Mouse (Mus musculus) CH12.LX (cell line): ENCODE data around the gene Galnt9. TPM values are rescaled to one million over a fixed set of nuclear protein-coding genes. Genes with fewer than 3 reads are reported as not detected.

Experiments
- DNase-seq: peaks from one replicate; pipeline ENCODE4 v3.0.0-alpha.2; 2013; ENCODE audit errors: extremely low read depth
- H3K27ac ChIP-seq: 2 replicates; pipeline ENCODE4 v1.5.1; 2012; ENCODE audit warnings: low read depth, mild to moderate bottlenecking, control low read depth, moderate library complexity; ENCODE audit not compliant: insufficient read depth
- H3K27me3 ChIP-seq: replicated peaks from 2 replicates; pipeline ENCODE3; 2012; ENCODE audit warnings: inconsistent platforms
- H3K36me3 ChIP-seq, 2 experiments: replicated peaks in 1 of 2; 2 replicates each; pipeline versions ENCODE3 to v1.6.1; 2012; ENCODE audit warnings: inconsistent platforms in 1 of 2, low read length in 1 of 2, mild to moderate bottlenecking in 1 of 2, mixed read lengths in 1 of 2, moderate library complexity in 1 of 2; ENCODE audit not compliant: control insufficient read depth in 1 of 2, insufficient read depth in 1 of 2
- H3K4me1 ChIP-seq, 2 experiments: 2 replicates each; pipeline ENCODE4 v1.6.1; 2012; ENCODE audit warnings: inconsistent platforms in 1 of 2, moderate library complexity in 1 of 2; ENCODE audit not compliant: insufficient read depth in 2 of 2, control insufficient read depth in 1 of 2
- H3K4me2 ChIP-seq: 2 replicates; pipeline ENCODE4 v1.6.1; 2012; ENCODE audit warnings: low read depth, mild to moderate bottlenecking, control low read depth; ENCODE audit not compliant: poor library complexity, insufficient read depth, severe bottlenecking
- H3K4me3 ChIP-seq, 3 experiments: fragments of 150-350 bp in 1 of 3; sonication (generic) in 1 of 3; replicated peaks in 1 of 3; 2 replicates each; pipeline versions ENCODE3 to v1.5.1; 2011 to 2012; ENCODE audit warnings: low read depth in 2 of 3, low read length in 2 of 3, mild to moderate bottlenecking in 2 of 3, moderate library complexity in 2 of 3, control low read depth in 1 of 3, improper control_type of control experiment in 1 of 3, inconsistent platforms in 1 of 3, mixed read lengths in 1 of 3; ENCODE audit not compliant: poor library complexity in 1 of 3
- H3K79me2 ChIP-seq: replicated peaks from 2 replicates; pipeline ENCODE4 v1.6.1; 2012; ENCODE audit warnings: mild to moderate bottlenecking, moderate library complexity; ENCODE audit not compliant: control insufficient read depth, poor library complexity, insufficient read depth, severe bottlenecking; ENCODE audit errors: extremely low read depth
- H3K9ac ChIP-seq: 2 replicates; pipeline ENCODE4 v1.6.1; 2012; ENCODE audit warnings: low read depth, mild to moderate bottlenecking, control low read depth, moderate library complexity; ENCODE audit not compliant: insufficient read depth
- H3K9me3 ChIP-seq: replicated peaks from 2 replicates; pipeline ENCODE3; 2012; ENCODE audit warnings: low read length, inconsistent platforms, mixed read lengths
- CHD2 ChIP-seq: IDR thresholded peaks from 2 replicates; pipeline ENCODE4 v1.6.1; 2011; ENCODE audit warnings: low read length, improper control_type of control experiment
- CTCF ChIP-seq, 2 experiments: IDR thresholded peaks in 1 of 2; conservative IDR thresholded peaks in 1 of 2; 2 replicates each; pipeline ENCODE4 v1.5.1; 2011 to 2012; ENCODE audit warnings: low read depth in 2 of 2, low read length in 2 of 2, improper control_type of control experiment in 1 of 2, inconsistent platforms in 1 of 2, mild to moderate bottlenecking in 1 of 2, moderate library complexity in 1 of 2
- GABPA ChIP-seq: IDR thresholded peaks from 2 replicates; pipeline ENCODE4 v1.6.1; 2012; ENCODE audit warnings: low read depth, low read length, improper control_type of control experiment, inconsistent platforms; ENCODE audit not compliant: insufficient replicate concordance
- JUND ChIP-seq: conservative IDR thresholded peaks from 2 replicates; pipeline ENCODE4 v1.6.1; 2011; ENCODE audit warnings: low read depth, low read length, improper control_type of control experiment
- MAFK ChIP-seq: IDR thresholded peaks from 2 replicates; pipeline ENCODE4 v1.6.1; 2011; ENCODE audit warnings: low read length, improper control_type of control experiment; ENCODE audit not compliant: insufficient replicate concordance
- MAZ ChIP-seq: IDR thresholded peaks from 2 replicates; pipeline ENCODE4 v1.6.1; 2012; ENCODE audit warnings: low read depth, mild to moderate bottlenecking, inconsistent platforms, low read length, improper control_type of control experiment, moderate library complexity
- MEF2A ChIP-seq: IDR thresholded peaks from 2 replicates; pipeline ENCODE4 v1.6.1; 2014; ENCODE audit warnings: low read depth, mild to moderate bottlenecking, inconsistent platforms, low read length, improper control_type of control experiment, borderline replicate concordance
- MXI1 ChIP-seq: IDR thresholded peaks from 2 replicates; pipeline ENCODE4 v1.6.1; 2011; ENCODE audit warnings: mild to moderate bottlenecking, low read depth, low read length, improper control_type of control experiment
- NELFE ChIP-seq: IDR thresholded peaks from 2 replicates; pipeline ENCODE4 v1.6.1; 2011; ENCODE audit warnings: low read depth, low read length, improper control_type of control experiment
- POLR2A ChIP-seq: IDR thresholded peaks from 2 replicates; pipeline ENCODE4 v1.6.1; 2011; ENCODE audit warnings: low read depth, mild to moderate bottlenecking, improper control_type of control experiment, low read length
- TBP ChIP-seq: conservative IDR thresholded peaks from 2 replicates; pipeline ENCODE4 v1.6.1; 2011; ENCODE audit warnings: low read depth, low read length, improper control_type of control experiment
- USF1 ChIP-seq: IDR thresholded peaks from 2 replicates; pipeline ENCODE4 v1.6.1; 2014; ENCODE audit warnings: low read depth, mild to moderate bottlenecking, inconsistent platforms, low read length, improper control_type of control experiment
- USF2 ChIP-seq: conservative IDR thresholded peaks from 2 replicates; pipeline ENCODE4 v1.6.1; 2011; ENCODE audit warnings: low read depth, low read length, improper control_type of control experiment
- ZC3H11A ChIP-seq: IDR thresholded peaks from 2 replicates; pipeline ENCODE4 v1.6.1; 2012; ENCODE audit warnings: low read depth, mild to moderate bottlenecking, inconsistent platforms, low read length, improper control_type of control experiment
- ZKSCAN1 ChIP-seq: IDR thresholded peaks from 2 replicates; pipeline ENCODE4 v1.6.1; 2012; ENCODE audit warnings: low read depth, inconsistent platforms, low read length, improper control_type of control experiment, borderline replicate concordance
- dilution Hi-C: fragments of 300-500 bp; cut with MboI; formaldehyde crosslinking; loops from 2 replicates; pipeline ENCODE4 v1.14.3; 2020; ENCODE audit warnings: low sequenced_read_pairs; ENCODE audit not compliant: extremely low pct_unique_long_range_greater_than_20kb, extremely low pct_ligation_motif_present
- in situ Hi-C: fragments of 300-500 bp; cut with MboI; formaldehyde crosslinking; loops from 3 replicates; pipeline ENCODE4 v1.14.3; 2019; ENCODE audit warnings: low sequenced_read_pairs, low pct_ligation_motif_present, low pct_unique_long_range_greater_than_20kb, mixed read lengths
- polyA plus RNA-seq: library from polyadenylated mRNA; unstranded; fragments of >175 nt; gene quantifications from 2 replicates; pipeline ENCODE4 v1.2.1, GENCODE M21; 2012; ENCODE audit warnings: low read depth; ENCODE audit not compliant: insufficient read length
- total RNA-seq, 2 experiments: library from RNA; depleted of rRNA; stranded (reverse); fragments of 300-350 nt in 1 of 2; fragments of >200 nt in 1 of 2; gene quantifications; 2 replicates each; pipeline ENCODE4 v1.2.3; 2012 to 2014

Galnt9 gene
- total and polyA plus RNA-seq, 3 experiments, result not detected

DNA sequence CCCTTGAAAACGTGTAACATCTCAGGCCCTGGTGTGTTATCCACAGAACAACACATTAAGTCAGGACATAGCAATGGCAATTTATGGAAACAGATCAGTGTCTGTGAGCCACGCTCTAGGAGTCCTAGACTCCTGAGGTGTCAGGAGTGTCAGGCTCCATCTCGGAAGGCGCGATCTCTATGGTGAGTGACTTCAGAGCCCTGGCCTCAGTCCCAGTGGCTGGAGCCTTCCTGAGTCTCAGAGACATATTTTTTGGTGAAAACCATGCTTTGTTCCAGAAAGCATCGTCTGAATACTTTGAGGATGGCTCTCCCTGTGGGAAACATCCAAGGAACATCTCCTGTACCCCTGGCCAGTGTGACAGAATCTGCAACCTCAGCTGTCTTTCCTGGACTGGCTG is 2.7 kb upstream of the Galnt9 start:
- in situ Hi-C loops (no loop called here), dilution Hi-C loops (no loop called here)
- Histone ChIP-seq H3K4me2 (no peak overlapping the region), H3K79me2 (no peaks in the 10 kb centered on the region), H3K27ac (no peak overlapping the region), H3K4me1 (no peaks in the 10 kb centered on the region), H3K9ac (no peak overlapping the region), H3K36me3 (no peaks in the 10 kb centered on the region), H3K4me3 (no peak overlapping the region)
- no peak for DNase-seq
- TF ChIP-seq CTCF (conservative IDR thresholded peaks at IDR 0.05 in 1 of 2, IDR thresholded peaks at IDR 0.05 in 1 of 2; ENCODE audit: low read depth in 2 of 2, low read length in 2 of 2) (no peak), USF2 (no peak), POLR2A (no peak), GABPA (no peak), MEF2A (no peak), JUND (no peak), MAZ (no peak), NELFE (no peak), ZC3H11A (no peak), MXI1 (no peak)
- TF ChIP-seq, all 38 proteins: peak for 0
- Histone ChIP-seq H3K9me3 (no peaks in the 10 kb centered on the region), H3K27me3 (peaks cover 53% of the 10 kb centered on the region)

DNA sequence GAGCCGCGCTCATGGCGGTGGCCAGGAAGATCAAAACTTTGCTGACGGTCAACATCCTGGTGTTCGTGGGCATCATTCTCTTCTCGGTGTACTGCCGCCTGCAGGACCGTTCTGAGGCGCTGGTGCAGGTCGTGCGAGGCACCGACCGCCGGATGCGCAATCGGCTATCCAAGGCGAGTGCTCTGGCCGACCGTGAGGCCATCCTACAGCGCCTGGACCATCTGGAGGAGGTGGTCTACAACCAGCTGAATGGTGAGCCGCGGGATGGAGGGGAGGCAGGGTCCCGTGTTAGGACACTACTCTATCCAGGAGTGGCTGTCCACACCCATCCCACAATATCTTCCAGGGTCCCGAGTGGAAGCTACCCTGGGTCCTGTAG is 525 bp downstream of the Galnt9 start:
- no peak for DNase-seq
- H3K4me1 ChIP-seq, result no peaks in the 10 kb centered on the region
- peaks cover 73% of the 10 kb centered on the region for H3K27me3 ChIP-seq
- dilution Hi-C loops, result no loop called here
- no peak overlapping the region for H3K4me3 ChIP-seq
- H3K9me3 ChIP-seq, result no peaks in the 10 kb centered on the region
- H3K4me2 ChIP-seq, result no peak overlapping the region
- H3K36me3 ChIP-seq, result no peaks in the 10 kb centered on the region
- no peaks in the 10 kb centered on the region for H3K79me2 ChIP-seq
- H3K27ac ChIP-seq, result no peak overlapping the region
- H3K9ac ChIP-seq, result no peak overlapping the region
- in situ Hi-C loops, result no loop called here
- TF ChIP-seq CTCF (conservative IDR thresholded peaks at IDR 0.05 in 1 of 2, IDR thresholded peaks at IDR 0.05 in 1 of 2; ENCODE audit: low read depth in 2 of 2, low read length in 2 of 2) (no peak), MXI1 (no peak), MAFK (no peak), TBP (no peak), USF1 (no peak)
- TF ChIP-seq, all 38 proteins: peak for 0

- Histone ChIP-seq H3K79me2 (no peaks in the 10 kb centered on the region), H3K4me2 (no peak overlapping the region), H3K9ac (no peak overlapping the region), H3K27me3 (peaks cover 73% of the 10 kb centered on the region), H3K4me1 (no peaks in the 10 kb centered on the region), H3K36me3 (no peaks in the 10 kb centered on the region), H3K27ac (no peak overlapping the region), H3K4me3 (no peak overlapping the region), H3K9me3 (no peaks in the 10 kb centered on the region)
- DNase-seq, result no peak
- TF ChIP-seq ZKSCAN1 (no peak), CHD2 (no peak)
- dilution Hi-C loops, result no loop called here
- in situ Hi-C loops, result no loop called here
Measured at GRCm38 (mm10) chr5:110545311-110545710, 1.2 kb downstream of the Galnt9 start.
